Mouse (Mus musculus) kidney, embryonic 14.5 days (tissue): ENCODE data around the gene Htt. TPM values are rescaled to one million over a fixed set of nuclear protein-coding genes. Genes with fewer than 3 reads are reported as not detected.
A peak's percentile ranks its signal among the peaks of the same experiment; 100 is the strongest.

Experiments
- ATAC-seq: fragments of 200-750 bp; cut with Nextera tagmentation; 2 replicates; pipeline ENCODE4 v1.8.0; 2017; ENCODE audit warnings: moderate number of reproducible peaks, mild to moderate bottlenecking, moderate TSS enrichment, moderate library complexity; ENCODE audit not compliant: low FRiP score, low TSS enrichment
- H3K27ac ChIP-seq: fragments of 300-500 bp; sonication (generic); 2 replicates; pipeline ENCODE4 v1.5.1; 2014; ENCODE audit warnings: low read depth, mild to moderate bottlenecking, low read length, moderate library complexity, mixed read lengths
- H3K27me3 ChIP-seq: fragments of 300-500 bp; sonication (generic); 2 replicates; pipeline ENCODE4 v1.6.1; 2014; ENCODE audit warnings: mild to moderate bottlenecking, low read length; ENCODE audit not compliant: control insufficient read depth, insufficient read depth
- H3K36me3 ChIP-seq: fragments of 300-500 bp; sonication (generic); 2 replicates; pipeline ENCODE4 v1.6.1; 2014; ENCODE audit warnings: low read length, mixed read lengths; ENCODE audit not compliant: control insufficient read depth, insufficient read depth
- H3K4me1 ChIP-seq: fragments of 300-500 bp; sonication (generic); 2 replicates; pipeline ENCODE4 v1.6.1; 2014; ENCODE audit warnings: low read length, mixed read lengths; ENCODE audit not compliant: control insufficient read depth, insufficient read depth
- H3K4me2 ChIP-seq: fragments of 300-500 bp; sonication (generic); replicated peaks from 2 replicates; pipeline ENCODE4 v1.6.1; 2014; ENCODE audit warnings: low read depth, mild to moderate bottlenecking, low read length
- H3K4me3 ChIP-seq: fragments of 300-500 bp; sonication (generic); 2 replicates; pipeline ENCODE4 v1.5.1; 2014; ENCODE audit warnings: mild to moderate bottlenecking, low read length
- H3K9ac ChIP-seq: fragments of 300-500 bp; sonication (generic); 2 replicates; pipeline ENCODE4 v1.6.1; 2014; ENCODE audit warnings: low read depth, mild to moderate bottlenecking, low read length, moderate library complexity
- H3K9me3 ChIP-seq: fragments of 300-500 bp; sonication (generic); 2 replicates; pipeline ENCODE4 v1.6.1; 2016; ENCODE audit warnings: low read length; ENCODE audit not compliant: control insufficient read depth
- WGBS: fragments of 180-500 bp; shearing (Covaris S2); extraction: QIAGEN DNeasy Blood & Tissue Kit; methylation state at CpG from one replicate; pipeline ENCODE4 v1.1.7; 2014; 5-methylcytosine and 5-hydroxymethylcytosine counted together
- polyA plus RNA-seq: library from polyadenylated mRNA; unstranded; fragments of >200 nt; fragmentation: Nextera tagmentation; extraction: Ambion mirVana; gene quantifications from 2 replicates; pipeline ENCODE4 v1.2.1, GENCODE M21; 2014

Gene Htt
- polyA plus RNA-seq, 1 experiment from 2014 or later = 21.4 TPM

- Histone ChIP-seq H3K36me3 (peaks cover 5% of the 10 kb centered on the region; the same call in 1 of the 2 replicates), H3K4me2 (no peak overlapping the region), H3K27ac (no peak overlapping the region), H3K9me3 (no peaks in the 10 kb centered on the region), H3K4me3 (no peak overlapping the region), H3K9ac (no peak overlapping the region), H3K27me3 (no peaks in the 10 kb centered on the region), H3K4me1 (no peaks in the 10 kb centered on the region)
- 81% methylated on average over 3 of the region's 3 CpGs for WGBS
- ATAC-seq = no peak
Measured at GRCm38 (mm10) chr5:34918785-34919184, 157.2 kb downstream of the Htt start.

DNA sequence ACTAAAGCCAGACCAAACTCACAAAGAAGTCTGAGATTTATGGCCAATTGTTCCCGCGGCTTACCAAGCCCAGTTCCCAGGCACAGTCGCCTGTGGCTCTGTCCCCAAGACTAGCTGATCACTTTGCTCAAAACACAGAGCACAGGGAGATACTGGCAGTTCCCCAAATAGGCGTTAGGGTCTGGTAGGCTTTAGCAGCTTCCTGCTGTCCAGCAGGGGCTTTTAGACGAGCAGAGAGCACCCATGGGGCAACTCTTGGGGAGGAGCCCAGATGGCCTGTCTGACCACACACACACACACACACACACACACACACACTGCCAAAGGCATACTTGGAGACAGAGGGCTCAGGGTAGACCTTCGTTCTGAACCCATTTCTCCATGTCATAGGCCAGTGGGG lies 161.0 kb downstream of the Htt start:
- no peak overlapping the region for H3K9ac ChIP-seq
- WGBS = 45% methylated on average over 6 of the region's 6 CpGs
- H3K27ac ChIP-seq = no peak overlapping the region
- H3K4me1 ChIP-seq = no peaks in the 10 kb centered on the region
- H3K9me3 ChIP-seq = peaks cover 3% of the 10 kb centered on the region; the same call in 1 of the 2 replicates
- no peak overlapping the region for H3K4me2 ChIP-seq
- no peaks in the 10 kb centered on the region for H3K27me3 ChIP-seq
- no peak for ATAC-seq
- peaks cover 7% of the 10 kb centered on the region; the same call in 1 of the 2 replicates for H3K36me3 ChIP-seq
- H3K4me3 ChIP-seq = no peak overlapping the region

- H3K36me3 ChIP-seq = peaks cover 7% of the 10 kb centered on the region; the same call in 1 of the 2 replicates
- no peak overlapping the region for H3K9ac ChIP-seq
- H3K4me1 ChIP-seq = no peaks in the 10 kb centered on the region
- no peaks in the 10 kb centered on the region for H3K27me3 ChIP-seq
- no peak overlapping the region for H3K4me3 ChIP-seq
- H3K9me3 ChIP-seq = peaks cover 3% of the 10 kb centered on the region; the same call in 1 of the 2 replicates
- no peak overlapping the region for H3K27ac ChIP-seq
- 92% methylated on average over 4 of the region's 4 CpGs for WGBS
- no peak for ATAC-seq
- no peak overlapping the region for H3K4me2 ChIP-seq
Measured at GRCm38 (mm10) chr5:34923920-34924319, 162.4 kb downstream of the Htt start.

DNA sequence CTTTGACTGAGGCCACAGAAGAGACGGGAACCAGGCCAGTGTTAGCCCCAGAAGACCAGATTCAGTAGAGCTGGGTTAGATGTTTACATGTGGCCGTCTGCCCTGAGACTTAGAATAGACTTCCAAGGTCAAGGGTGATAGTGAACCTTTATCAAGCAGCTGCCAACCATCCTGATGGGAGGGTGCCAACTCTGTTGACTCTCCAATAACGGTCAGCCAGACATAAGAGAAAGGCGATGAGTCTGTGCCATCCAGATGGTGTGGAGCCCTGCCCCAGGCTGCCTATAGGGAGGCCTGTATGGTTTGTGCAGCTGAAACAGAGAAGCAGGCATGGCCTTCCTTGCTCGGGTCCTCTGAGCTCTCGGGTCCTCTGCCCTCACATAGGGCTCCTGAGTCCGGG lies 163.0 kb downstream of the Htt start:
- Histone ChIP-seq H3K4me1 (no peaks in the 10 kb centered on the region), H3K27ac (no peak overlapping the region), H3K9me3 (peaks cover 3% of the 10 kb centered on the region; the same call in 1 of the 2 replicates), H3K27me3 (no peaks in the 10 kb centered on the region), H3K4me2 (no peak overlapping the region), H3K36me3 (peaks cover 7% of the 10 kb centered on the region; the same call in 1 of the 2 replicates), H3K9ac (no peak overlapping the region), H3K4me3 (no peak overlapping the region)
- WGBS = 88% methylated on average over 7 of the region's 7 CpGs
- ATAC-seq = no peak

GRCm38 (mm10) chr5:34927648-34928047 lies 166.1 kb downstream of the Htt start:
- Histone ChIP-seq H3K27me3 (no peaks in the 10 kb centered on the region), H3K4me3 (no peak overlapping the region), H3K4me1 (peaks cover 19% of the 10 kb centered on the region), H3K36me3 (peaks cover 7% of the 10 kb centered on the region; the same call in 1 of the 2 replicates), H3K27ac (no peak overlapping the region), H3K4me2 (no peak overlapping the region), H3K9ac (no peak overlapping the region), H3K9me3 (peaks cover 3% of the 10 kb centered on the region; the same call in 1 of the 2 replicates)
- 95% methylated on average over 4 of the region's 4 CpGs for WGBS
- ATAC-seq = no peak

DNA sequence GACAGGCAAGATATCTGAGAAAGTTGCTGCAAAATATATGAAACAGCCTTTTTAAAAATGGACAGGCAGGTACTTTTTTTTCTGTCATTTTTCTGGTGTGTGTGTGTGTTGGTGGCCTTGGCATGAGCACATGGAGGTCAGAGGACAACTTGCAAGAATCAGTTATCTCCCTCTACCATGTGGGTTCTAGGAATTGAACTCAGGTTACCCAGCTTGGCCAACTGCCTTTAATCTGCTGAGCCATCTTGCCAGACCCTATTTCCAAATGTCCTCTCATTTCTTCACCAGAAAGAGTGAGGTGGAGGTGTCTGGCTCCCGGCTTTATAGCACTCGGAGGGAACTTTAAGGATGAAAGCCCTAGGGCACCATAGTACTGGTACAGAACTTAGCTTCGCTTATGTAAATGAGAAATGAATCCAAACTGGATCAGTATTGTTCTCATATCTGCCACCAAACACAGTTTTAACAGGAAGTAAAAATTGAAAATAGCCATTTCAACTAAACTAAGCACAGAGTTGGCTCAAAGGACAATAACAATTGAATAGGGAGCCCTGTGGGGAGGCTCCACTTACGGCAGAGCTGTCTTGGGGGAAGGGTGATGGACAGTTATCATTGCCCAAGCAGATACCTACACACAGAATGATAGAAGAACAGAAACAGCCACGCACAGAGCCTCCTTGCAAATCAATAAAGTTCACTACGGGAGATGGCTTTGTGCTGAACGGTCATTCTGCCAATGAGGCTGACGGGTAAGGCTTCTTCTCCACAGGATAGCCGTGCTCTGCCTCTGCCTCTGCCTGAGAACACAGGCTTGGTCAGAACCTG lies 168.8 kb downstream of the Htt start:
- WGBS = 85% methylated on average over 9 of the region's 9 CpGs
- no peaks in the 10 kb centered on the region for H3K36me3 ChIP-seq
- H3K27me3 ChIP-seq = no peaks in the 10 kb centered on the region
- H3K27ac ChIP-seq = no peak overlapping the region
- H3K4me1 ChIP-seq = peaks cover 19% of the 10 kb centered on the region
- H3K9ac ChIP-seq = no peak overlapping the region
- no peak overlapping the region for H3K4me3 ChIP-seq
- no peak overlapping the region for H3K4me2 ChIP-seq
- ATAC-seq = no peak
- H3K9me3 ChIP-seq = peaks cover 3% of the 10 kb centered on the region; the same call in 1 of the 2 replicates

GRCm38 (mm10) chr5:34931091-34931490 lies 169.6 kb downstream of the Htt start:
- 28% methylated on average over 2 of the region's 2 CpGs for WGBS
- H3K27ac ChIP-seq = no peak overlapping the region
- no peak overlapping the region for H3K9ac ChIP-seq
- H3K27me3 ChIP-seq = no peaks in the 10 kb centered on the region
- peak; percentile 44; the same call in 1 of the 2 replicates for ATAC-seq
- H3K9me3 ChIP-seq = peaks cover 1% of the 10 kb centered on the region; the same call in 1 of the 2 replicates
- H3K36me3 ChIP-seq = no peaks in the 10 kb centered on the region
- peaks cover 19% of the 10 kb centered on the region for H3K4me1 ChIP-seq
- H3K4me3 ChIP-seq = no peak overlapping the region
- no peak overlapping the region for H3K4me2 ChIP-seq

DNA sequence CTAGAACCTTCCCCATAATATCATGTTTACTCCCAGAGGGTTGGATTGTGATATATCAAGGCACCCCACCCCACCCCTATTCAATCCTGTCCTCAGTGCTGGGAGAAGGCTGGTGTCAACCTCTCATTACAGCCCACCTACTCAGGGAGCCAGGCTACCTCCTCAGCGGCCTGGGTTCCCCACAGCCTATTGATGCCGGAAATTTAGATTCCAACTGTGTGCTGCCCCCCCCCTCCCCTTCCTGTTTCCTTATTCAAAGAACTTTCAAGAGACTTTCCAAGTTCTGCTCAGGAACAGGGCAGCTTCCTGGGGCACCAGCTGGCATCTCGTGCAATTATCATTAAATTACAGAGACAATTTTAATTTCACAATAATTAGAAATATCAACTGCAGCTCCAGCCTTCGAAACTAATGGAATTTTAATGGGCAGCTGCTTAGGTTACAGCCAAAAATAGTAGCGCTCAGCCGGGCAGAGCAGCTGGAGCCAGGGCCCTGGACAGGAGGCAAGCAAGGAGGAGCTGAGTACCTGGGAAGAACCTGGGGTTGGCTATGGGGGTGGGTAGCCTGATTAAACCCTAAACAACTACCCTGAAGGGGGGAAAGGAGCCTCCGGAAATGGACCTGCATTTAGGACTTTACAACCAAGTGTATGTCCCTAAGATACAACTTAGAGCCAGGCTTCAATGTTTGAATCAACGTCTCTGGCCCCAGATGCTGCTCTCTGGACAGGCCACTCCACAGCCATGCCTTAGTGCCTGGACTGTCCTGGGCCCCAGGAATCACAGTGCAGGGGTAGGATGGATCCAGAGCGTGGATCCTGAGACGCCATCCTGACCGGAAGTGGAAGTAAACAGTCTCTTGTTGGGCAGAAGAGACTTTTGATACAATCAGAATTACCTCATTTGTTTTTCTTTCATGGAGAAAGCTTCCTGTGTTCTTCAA lies 170.2 kb downstream of the Htt start:
- Histone ChIP-seq H3K4me2 (no peak overlapping the region), H3K9me3 (no peaks in the 10 kb centered on the region), H3K9ac (no peak overlapping the region), H3K36me3 (no peaks in the 10 kb centered on the region), H3K4me3 (no peak overlapping the region), H3K27ac (peak overlapping the region; percentile 68; the same call in 1 of the 2 replicates), H3K4me1 (peaks cover 19% of the 10 kb centered on the region), H3K27me3 (no peaks in the 10 kb centered on the region)
- 34% methylated on average over 11 of the region's 11 CpGs for WGBS
- ATAC-seq = no peak; the same call in 1 of the 2 replicates
